Mouse (Mus musculus): ENCODE data around the gene Ap3s2.

GRCm38 (mm10) chr7:79861794-79862193 is 58.7 kb downstream of the Ap3s2 start:
- TF ChIP-seq ZNF384 (IDR thresholded peaks at IDR 0.05; ENCODE audit: low read depth, low read length) (no peak), HCFC1 (IDR thresholded peaks at IDR 0.05; ENCODE audit: borderline replicate concordance, insufficient read depth, low read length) (no peak), ZC3H11A (IDR thresholded peaks at IDR 0.05; ENCODE audit: borderline replicate concordance, low read depth, low read length) (no peak), CHD2 (IDR thresholded peaks at IDR 0.05; ENCODE audit: low read depth, low read length) (no peak)
